Mouse (Mus musculus): ENCODE measurements around the gene Rgl1. TPM values are rescaled to one million over a fixed set of nuclear protein-coding genes. Genes with fewer than 3 reads are reported as not detected.

Rgl1 gene
- polyA plus RNA-seq, 1 experiment, result 0.21 TPM

- TF ChIP-seq GATA1 (IDR thresholded peaks at IDR 0.05; ENCODE audit: low read length), result no peak
These were observed 109.5 kb downstream of the Rgl1 start for GRCm38 (mm10) chr1:152656601-152657000.

- no peak for TF ChIP-seq GATA1 (IDR thresholded peaks at IDR 0.05; ENCODE audit: low read length)
These were observed 111.3 kb downstream of the Rgl1 start for GRCm38 (mm10) chr1:152654851-152655250.

- TF ChIP-seq GATA1 (IDR thresholded peaks at IDR 0.05; ENCODE audit: low read length), result no peak
These were observed 114.7 kb downstream of the Rgl1 start for GRCm38 (mm10) chr1:152651495-152651874.

- TF ChIP-seq GATA1 (IDR thresholded peaks at IDR 0.05; ENCODE audit: low read length), result no peak
These were observed 115.2 kb downstream of the Rgl1 start for GRCm38 (mm10) chr1:152650856-152651494.

- TF ChIP-seq GATA1 (IDR thresholded peaks at IDR 0.05; ENCODE audit: low read length), result no peak
These were observed 118.1 kb downstream of the Rgl1 start for GRCm38 (mm10) chr1:152648052-152648451.

- TF ChIP-seq GATA1 (IDR thresholded peaks at IDR 0.05; ENCODE audit: low read length), result no peak
These were observed 125.8 kb downstream of the Rgl1 start for GRCm38 (mm10) chr1:152640195-152640981.

GRCm38 (mm10) chr1:152639344-152639743, 126.8 kb downstream of the Rgl1 start:
- TF ChIP-seq GATA1 (IDR thresholded peaks at IDR 0.05; ENCODE audit: low read length), result no peak

GRCm38 (mm10) chr1:152634638-152635037, 131.5 kb downstream of the Rgl1 start:
- TF ChIP-seq GATA1 (IDR thresholded peaks at IDR 0.05; ENCODE audit: low read length), result no peak

- TF ChIP-seq GATA1 (IDR thresholded peaks at IDR 0.05; ENCODE audit: low read length), result no peak
These were observed 136.4 kb downstream of the Rgl1 start for GRCm38 (mm10) chr1:152629780-152630179.

- TF ChIP-seq GATA1 (IDR thresholded peaks at IDR 0.05; ENCODE audit: low read length), result no peak
These were observed 140.5 kb downstream of the Rgl1 start for GRCm38 (mm10) chr1:152625651-152626050.

GRCm38 (mm10) chr1:152624644-152625454, 141.3 kb downstream of the Rgl1 start:
- no peak for TF ChIP-seq GATA1 (IDR thresholded peaks at IDR 0.05; ENCODE audit: low read length)

- no peak for TF ChIP-seq GATA1 (IDR thresholded peaks at IDR 0.05; ENCODE audit: low read length)
These were observed 142.5 kb downstream of the Rgl1 start for GRCm38 (mm10) chr1:152623375-152624270.

GRCm38 (mm10) chr1:152622765-152623211, 143.4 kb downstream of the Rgl1 start:
- no peak for TF ChIP-seq GATA1 (IDR thresholded peaks at IDR 0.05; ENCODE audit: low read length)

GRCm38 (mm10) chr1:152621624-152622023, 144.5 kb downstream of the Rgl1 start:
- no peak for TF ChIP-seq GATA1 (IDR thresholded peaks at IDR 0.05; ENCODE audit: low read length)

GRCm38 (mm10) chr1:152619396-152619795, 146.8 kb downstream of the Rgl1 start:
- no peak for TF ChIP-seq GATA1 (IDR thresholded peaks at IDR 0.05; ENCODE audit: low read length)
